Comparison of ENCODE assay signal across 11 mouse cellular contexts in the genomic region with DNA sequence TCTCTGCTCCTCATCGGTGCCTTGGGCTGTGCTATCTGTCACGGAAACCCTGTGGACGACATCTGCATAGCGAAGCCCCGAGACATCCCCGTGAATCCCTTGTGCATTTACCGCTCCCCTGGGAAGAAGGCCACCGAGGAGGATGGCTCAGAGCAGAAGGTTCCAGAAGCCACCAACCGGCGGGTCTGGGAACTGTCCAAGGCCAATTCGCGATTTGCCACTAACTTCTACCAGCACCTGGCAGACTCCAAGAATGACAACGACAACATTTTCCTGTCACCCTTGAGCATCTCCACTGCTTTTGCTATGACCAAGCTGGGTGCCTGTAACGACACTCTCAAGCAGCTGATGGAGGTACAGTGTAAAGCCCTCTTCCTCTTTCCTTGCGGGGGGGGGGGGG.
"Had no signal": no experiment of that assay in that cellular context is flagged by ENCODE, and none has a peak within 500 bp of the region (broad histone marks: within the 10 kb centered on the region; RNA-seq: fewer than 3 reads in every experiment).

No protein-coding gene starts in this region.

- H3K27ac ChIP-seq: limb, embryonic 12.5 days; midbrain, embryonic 12.5 days had no signal

- H3K4me2 ChIP-seq: limb, embryonic 12.5 days; midbrain, embryonic 12.5 days had no signal

- H3K9ac ChIP-seq: limb, embryonic 12.5 days; midbrain, embryonic 12.5 days had no signal

- DNase-seq: kidney, adult 2 months; kidney, postnatal 36 days; layer of hippocampus, adult 9-11 months; layer of hippocampus, postnatal 36 days; lung, adult 18-20 months; right cerebral cortex, adult 18-20 months; right cerebral cortex, postnatal 25 days; thymus, postnatal 36 days had no signal

- H3K36me3 ChIP-seq: limb, embryonic 12.5 days; midbrain, embryonic 12.5 days had no signal

- ATAC-seq: midbrain, embryonic 16.5 days had no signal

- H3K4me3 ChIP-seq: limb, embryonic 12.5 days; midbrain, embryonic 12.5 days had no signal

- H3K9me3 ChIP-seq: limb, embryonic 12.5 days; midbrain, embryonic 12.5 days had no signal

- H3K4me1 ChIP-seq: limb, embryonic 12.5 days; midbrain, embryonic 12.5 days had no signal

- H3K27me3 ChIP-seq: limb, embryonic 12.5 days; midbrain, embryonic 12.5 days had no signal
